Mouse (Mus musculus): ENCODE data around the gene Sntg2.

- TF ChIP-seq HCFC1 (IDR thresholded peaks at IDR 0.05; ENCODE audit: borderline replicate concordance, insufficient read depth, low read length) (no peak), ZNF384 (IDR thresholded peaks at IDR 0.05; ENCODE audit: low read depth, low read length) (no peak), ZC3H11A (IDR thresholded peaks at IDR 0.05; ENCODE audit: borderline replicate concordance, low read depth, low read length) (no peak), MAFK (IDR thresholded peaks at IDR 0.05; ENCODE audit: insufficient read depth, low read depth, low read length) (no peak), CHD2 (IDR thresholded peaks at IDR 0.05; ENCODE audit: low read depth, low read length) (no peak)
These were observed 20.8 kb downstream of the Sntg2 start for GRCm38 (mm10) chr12:30352393-30352792.

Measured in ES-E14 (cell line).